Mouse (Mus musculus) myocyte (in vitro differentiated cells): ENCODE measurements around the gene Sdk2. TPM values are rescaled to one million over a fixed set of nuclear protein-coding genes. Genes with fewer than 3 reads are reported as not detected.

Experiments
- H3K27me3 ChIP-seq: one replicate; pipeline ENCODE4 v1.6.1; 2011; ENCODE audit not compliant: control insufficient read depth, insufficient read depth, insufficient read length
- H3K36me3 ChIP-seq: one replicate; pipeline ENCODE4 v1.6.1; 2011; ENCODE audit not compliant: control insufficient read depth, insufficient read depth
- H3K4me2 ChIP-seq: one replicate; pipeline ENCODE4 v1.6.1; 2011; ENCODE audit warnings: low read depth, control low read depth
- H3K4me3 ChIP-seq: one replicate; pipeline ENCODE4 v1.5.1; 2011; ENCODE audit warnings: mild to moderate bottlenecking, control low read depth, moderate library complexity
- H3K79me2 ChIP-seq: one replicate; pipeline ENCODE4 v1.6.1; 2011; ENCODE audit not compliant: control insufficient read depth, insufficient read depth
- H3ac ChIP-seq: one replicate; pipeline ENCODE4 v1.6.1; 2011; ENCODE audit not compliant: control insufficient read depth, insufficient read length
- CEBPB ChIP-seq: IDR thresholded peaks from 2 replicates; pipeline ENCODE4 v1.6.1; 2011; ENCODE audit warnings: mild to moderate bottlenecking, moderate library complexity; ENCODE audit not compliant: poor library complexity, insufficient read depth, severe bottlenecking
- E2F4 ChIP-seq: IDR thresholded peaks from one replicate; pipeline ENCODE4 v1.6.1; 2011; ENCODE audit warnings: mild to moderate bottlenecking, control low read depth, moderate library complexity; ENCODE audit not compliant: insufficient read depth
- MAX ChIP-seq: IDR thresholded peaks from one replicate; pipeline ENCODE4 v1.6.1; 2011; ENCODE audit warnings: low read depth, mild to moderate bottlenecking, control low read depth
- MYOD1 ChIP-seq, 3 experiments: IDR thresholded peaks; one replicate each; pipeline ENCODE4 v1.6.1; 2011; ENCODE audit warnings: control low read depth in 2 of 3, low read depth in 2 of 3, mild to moderate bottlenecking in 2 of 3, moderate library complexity in 1 of 3; ENCODE audit not compliant: insufficient read length in 2 of 3, control insufficient read depth in 1 of 3
- MYOG ChIP-seq, 3 experiments: IDR thresholded peaks; one replicate each; pipeline ENCODE4 v1.6.1; 2011; ENCODE audit warnings: control low read depth in 2 of 3, low read depth in 2 of 3, mild to moderate bottlenecking in 2 of 3; ENCODE audit not compliant: insufficient read length in 2 of 3, control insufficient read depth in 1 of 3, insufficient read depth in 1 of 3
- POLR2A ChIP-seq: IDR thresholded peaks from one replicate; pipeline ENCODE4 v1.6.1; 2011; ENCODE audit warnings: low read depth, mild to moderate bottlenecking, control low read depth, moderate library complexity; ENCODE audit not compliant: insufficient read length
- POLR2AphosphoS2 ChIP-seq: IDR thresholded peaks from one replicate; pipeline ENCODE4 v1.6.1; 2011; ENCODE audit warnings: low read depth, control low read depth; ENCODE audit not compliant: insufficient read length
- REST ChIP-seq: IDR thresholded peaks from one replicate; pipeline ENCODE4 v1.6.1; 2011; ENCODE audit warnings: mild to moderate bottlenecking, control low read depth, moderate library complexity; ENCODE audit not compliant: insufficient read depth, insufficient read length
- SRF ChIP-seq: IDR thresholded peaks from one replicate; pipeline ENCODE4 v1.6.1; 2011; ENCODE audit warnings: low read depth; ENCODE audit not compliant: control insufficient read depth, insufficient read length
- TCF12 ChIP-seq: IDR thresholded peaks from one replicate; pipeline ENCODE4 v1.6.1; 2011; ENCODE audit warnings: mild to moderate bottlenecking, control low read depth; ENCODE audit not compliant: poor library complexity, insufficient read depth, severe bottlenecking
- TCF3 ChIP-seq: IDR thresholded peaks from one replicate; pipeline ENCODE4 v1.6.1; 2011; ENCODE audit warnings: low read depth, control low read depth; ENCODE audit not compliant: insufficient read length
- USF1 ChIP-seq: IDR thresholded peaks from one replicate; pipeline ENCODE4 v1.6.1; 2011; ENCODE audit warnings: low read depth, mild to moderate bottlenecking, control low read depth, moderate library complexity
- polyA plus RNA-seq: library from polyadenylated mRNA; unstranded; fragments of >200 nt; fragmentation: generic; extraction: Trizol; gene quantifications from one replicate; pipeline ENCODE4 v1.2.1, GENCODE M21; 2012; ENCODE audit warnings: missing spikeins

Sdk2 gene
- polyA plus RNA-seq, 1 experiment, result 0.06 TPM

GRCm38 (mm10) chr11:113745961-113746360 lies 320.9 kb downstream of the Sdk2 start:
- Histone ChIP-seq H3K27me3 (no peaks in the 10 kb centered on the region), H3K36me3 (peaks cover 3% of the 10 kb centered on the region), H3K4me2 (no peak overlapping the region), H3K79me2 (peaks cover 23% of the 10 kb centered on the region), H3K4me3 (no peak overlapping the region), H3ac (no peak overlapping the region)
- TF ChIP-seq REST (no peak), CEBPB (no peak), TCF3 (no peak), SRF (no peak), MYOG (IDR thresholded peaks at IDR 0.05; ENCODE audit: control insufficient read depth in 1 of 3, insufficient read depth in 1 of 3, insufficient read length in 2 of 3, low read depth in 2 of 3) (no peak), E2F4 (no peak), USF1 (no peak), MAX (no peak), POLR2A (no peak), POLR2AphosphoS2 (no peak), MYOD1 (IDR thresholded peaks at IDR 0.05; ENCODE audit: control insufficient read depth in 1 of 3, insufficient read length in 2 of 3, low read depth in 2 of 3) (no peak), TCF12 (no peak)

GRCm38 (mm10) chr11:113742998-113743397 lies 323.8 kb downstream of the Sdk2 start:
- no peak overlapping the region for H3K4me2 ChIP-seq
- peaks cover 3% of the 10 kb centered on the region for H3K36me3 ChIP-seq
- no peaks in the 10 kb centered on the region for H3K27me3 ChIP-seq
- TF ChIP-seq TCF3 (no peak), REST (no peak), POLR2AphosphoS2 (no peak), MAX (no peak), POLR2A (no peak), SRF (no peak), E2F4 (no peak), MYOG (IDR thresholded peaks at IDR 0.05; ENCODE audit: control insufficient read depth in 1 of 3, insufficient read depth in 1 of 3, insufficient read length in 2 of 3, low read depth in 2 of 3) (no peak), TCF12 (no peak), CEBPB (no peak), MYOD1 (IDR thresholded peaks at IDR 0.05; ENCODE audit: control insufficient read depth in 1 of 3, insufficient read length in 2 of 3, low read depth in 2 of 3) (no peak), USF1 (no peak)
- H3ac ChIP-seq, result no peak overlapping the region
- peaks cover 12% of the 10 kb centered on the region for H3K79me2 ChIP-seq
- no peak overlapping the region for H3K4me3 ChIP-seq

- no peak overlapping the region for H3ac ChIP-seq
- no peaks in the 10 kb centered on the region for H3K27me3 ChIP-seq
- TF ChIP-seq CEBPB (no peak), SRF (no peak), REST (no peak)
- peaks cover 8% of the 10 kb centered on the region for H3K79me2 ChIP-seq
- H3K36me3 ChIP-seq, result no peaks in the 10 kb centered on the region
- H3K4me3 ChIP-seq, result no peak overlapping the region
- H3K4me2 ChIP-seq, result no peak overlapping the region
These were observed 326.7 kb downstream of the Sdk2 start for GRCm38 (mm10) chr11:113740100-113740499.

GRCm38 (mm10) chr11:113739213-113739612 lies 327.6 kb downstream of the Sdk2 start:
- Histone ChIP-seq H3ac (no peak overlapping the region), H3K79me2 (peaks cover 8% of the 10 kb centered on the region), H3K4me2 (no peak overlapping the region), H3K36me3 (no peaks in the 10 kb centered on the region), H3K27me3 (no peaks in the 10 kb centered on the region), H3K4me3 (no peak overlapping the region)
- no peak for TF ChIP-seq SRF
- no peak for TF ChIP-seq POLR2AphosphoS2
- TF ChIP-seq MAX, result no peak
- TF ChIP-seq CEBPB, result no peak
- TF ChIP-seq TCF3, result no peak
- no peak for TF ChIP-seq POLR2A
- TF ChIP-seq MYOG (IDR thresholded peaks at IDR 0.05; ENCODE audit: control insufficient read depth in 1 of 3, insufficient read depth in 1 of 3, insufficient read length in 2 of 3, low read depth in 2 of 3), result no peak
- TF ChIP-seq USF1, result no peak
- TF ChIP-seq REST, result no peak
- no peak for TF ChIP-seq MYOD1 (IDR thresholded peaks at IDR 0.05; ENCODE audit: control insufficient read depth in 1 of 3, insufficient read length in 2 of 3, low read depth in 2 of 3)
- no peak for TF ChIP-seq TCF12
- no peak for TF ChIP-seq E2F4

- Histone ChIP-seq H3K79me2 (peaks cover 8% of the 10 kb centered on the region), H3K27me3 (no peaks in the 10 kb centered on the region), H3K4me3 (no peak overlapping the region), H3K4me2 (no peak overlapping the region), H3K36me3 (no peaks in the 10 kb centered on the region), H3ac (no peak overlapping the region)
- no peak for TF ChIP-seq E2F4
- no peak for TF ChIP-seq REST
- no peak for TF ChIP-seq SRF
- TF ChIP-seq USF1, result no peak
- TF ChIP-seq POLR2AphosphoS2, result no peak
- TF ChIP-seq POLR2A, result no peak
- TF ChIP-seq MYOD1 (IDR thresholded peaks at IDR 0.05; ENCODE audit: control insufficient read depth in 1 of 3, insufficient read length in 2 of 3, low read depth in 2 of 3), result no peak
- no peak for TF ChIP-seq TCF3
- TF ChIP-seq CEBPB, result no peak
These were observed 328.9 kb downstream of the Sdk2 start for GRCm38 (mm10) chr11:113737912-113738311.
